Mouse (Mus musculus): ENCODE data around the gene Rela. TPM values are rescaled to one million over a fixed set of nuclear protein-coding genes. Genes with fewer than 3 reads are reported as not detected.

Gene Rela
- total and polyA plus RNA-seq, 3 experiments: 12.1 to 51.9 (median 21.0) TPM

DNA sequence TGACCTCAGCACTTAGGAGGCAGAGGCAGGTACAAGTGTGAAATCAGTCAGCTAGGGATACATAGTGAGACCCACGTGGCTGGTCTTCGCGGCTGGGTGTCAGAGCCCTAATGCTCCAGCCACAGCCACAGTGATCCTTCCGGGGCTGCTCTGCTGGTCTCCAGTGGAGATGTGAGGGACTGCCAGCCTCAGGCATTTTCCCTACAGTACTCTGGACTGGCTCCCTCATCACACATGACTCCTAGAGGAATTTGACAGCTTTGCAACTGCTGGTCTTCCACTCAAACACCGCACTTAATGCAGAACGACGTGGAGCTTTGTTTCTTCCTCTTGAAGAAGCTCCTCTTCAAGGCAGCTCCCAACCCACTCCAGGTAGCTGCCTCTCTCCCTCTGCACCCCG is 31.1 kb upstream of the Rela start:
- no peak overlapping the region for H3K9ac ChIP-seq (ENCODE audit: insufficient read depth, low read depth)
- H3K27me3 ChIP-seq (replicated peaks): no peaks in the 10 kb centered on the region
- dilution Hi-C loops (cut with MboI; ENCODE audit: extremely low pct_ligation_motif_present, extremely low pct_unique_long_range_greater_than_20kb, low sequenced_read_pairs) (no loop called here), in situ Hi-C loops (cut with MboI; ENCODE audit: low pct_ligation_motif_present, low pct_unique_long_range_greater_than_20kb, low sequenced_read_pairs) (no loop called here)
- no peaks in the 10 kb centered on the region for H3K9me3 ChIP-seq (replicated peaks; ENCODE audit: low read length)
- H3K79me2 ChIP-seq (replicated peaks; ENCODE audit: control insufficient read depth, extremely low read depth, insufficient read depth, poor library complexity, severe bottlenecking): peaks cover 14% of the 10 kb centered on the region
- H3K36me3 ChIP-seq (replicated peaks in 1 of 2; ENCODE audit: control insufficient read depth in 1 of 2, insufficient read depth in 1 of 2, low read length in 1 of 2): peaks cover 55 to 62% of the 10 kb centered on the region in 2 experiments
- DNase-seq (ENCODE audit: extremely low read depth): no peak
- no peak overlapping the region for H3K4me2 ChIP-seq (ENCODE audit: insufficient read depth, low read depth, poor library complexity, severe bottlenecking)
- H3K27ac ChIP-seq (ENCODE audit: insufficient read depth, low read depth): no peak overlapping the region
- TF ChIP-seq TCF12 (IDR thresholded peaks at IDR 0.05; ENCODE audit: low read depth, low read length): no peak
- H3K4me1 ChIP-seq (ENCODE audit: control insufficient read depth in 1 of 2, insufficient read depth in 2 of 2): peaks cover 14 to 45% of the 10 kb centered on the region in 2 experiments
- H3K4me3 ChIP-seq (replicated peaks in 1 of 3; ENCODE audit: low read depth in 2 of 3, low read length in 2 of 3, poor library complexity in 1 of 3): no peak overlapping the region

DNA sequence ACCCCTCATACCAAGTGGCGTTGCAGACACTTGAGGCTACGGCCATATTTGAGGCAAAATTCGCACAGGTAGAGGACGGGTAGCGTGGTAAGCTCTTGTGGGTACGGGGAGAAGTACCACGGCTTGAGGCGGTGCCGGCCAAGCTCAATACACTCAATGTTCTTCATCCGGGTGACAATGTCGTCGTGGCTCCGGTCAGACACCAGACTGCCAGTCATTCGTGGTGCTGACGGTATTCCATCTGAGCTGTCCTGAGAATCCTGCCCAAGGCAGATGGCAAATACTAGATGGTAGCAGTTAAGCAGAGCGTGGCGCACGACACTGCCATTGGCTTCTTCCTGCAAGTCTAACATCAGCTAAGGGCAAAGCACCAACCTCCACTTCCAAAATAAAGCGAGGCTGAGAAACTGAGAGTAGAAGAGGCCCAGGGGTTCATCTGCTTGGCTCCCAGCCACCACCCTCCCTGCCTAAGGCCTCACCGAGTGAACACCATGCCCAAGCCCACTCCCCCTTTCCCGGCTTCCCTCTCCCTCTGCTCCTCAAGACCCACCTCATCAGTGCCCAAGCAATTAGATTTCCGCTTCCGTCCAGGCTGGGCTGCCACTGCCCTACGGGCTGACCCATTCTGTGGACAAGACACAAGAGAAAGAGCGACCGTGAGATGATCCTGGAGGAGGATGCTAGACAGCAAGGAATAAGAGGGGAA is 29.4 kb upstream of the Rela start:
- in situ Hi-C loops (cut with MboI; ENCODE audit: low pct_ligation_motif_present, low pct_unique_long_range_greater_than_20kb, low sequenced_read_pairs) (no loop called here), dilution Hi-C loops (cut with MboI; ENCODE audit: extremely low pct_ligation_motif_present, extremely low pct_unique_long_range_greater_than_20kb, low sequenced_read_pairs) (no loop called here)
- H3K4me1 ChIP-seq (ENCODE audit: control insufficient read depth in 1 of 2, insufficient read depth in 2 of 2): peaks cover 14 to 36% of the 10 kb centered on the region in 2 experiments
- no peak overlapping the region for H3K4me3 ChIP-seq (replicated peaks in 1 of 3; ENCODE audit: low read depth in 2 of 3, low read length in 2 of 3, poor library complexity in 1 of 3)
- TF ChIP-seq ZNF384 (IDR thresholded peaks at IDR 0.05; ENCODE audit: low read depth, low read length) (no peak), CHD2 (IDR thresholded peaks at IDR 0.05; ENCODE audit: low read length) (no peak), ETS1 (conservative IDR thresholded peaks at IDR 0.05; ENCODE audit: low read depth, low read length) (no peak), POLR2A (IDR thresholded peaks at IDR 0.05; ENCODE audit: low read depth, low read length) (no peak), ZMIZ1 (IDR thresholded peaks at IDR 0.05; ENCODE audit: low read depth, low read length) (no peak), TBP (conservative IDR thresholded peaks at IDR 0.05; ENCODE audit: low read depth, low read length) (no peak), MYC (IDR thresholded peaks at IDR 0.05; ENCODE audit: low read depth, low read length) (no peak), TCF12 (IDR thresholded peaks at IDR 0.05; ENCODE audit: low read depth, low read length) (no peak), CTCF (conservative IDR thresholded peaks at IDR 0.05 in 1 of 2, IDR thresholded peaks at IDR 0.05 in 1 of 2; ENCODE audit: low read depth in 2 of 2, low read length in 2 of 2) (no peak), MAZ (IDR thresholded peaks at IDR 0.05; ENCODE audit: low read depth, low read length) (no peak), CHD1 (IDR thresholded peaks at IDR 0.05; ENCODE audit: low read depth, low read length) (no peak), HCFC1 (IDR thresholded peaks at IDR 0.05; ENCODE audit: low read depth, low read length) (no peak), MAFK (IDR thresholded peaks at IDR 0.05; ENCODE audit: insufficient replicate concordance, low read length) (no peak)
- no peaks in the 10 kb centered on the region for H3K27me3 ChIP-seq (replicated peaks)
- no peak for DNase-seq (ENCODE audit: extremely low read depth)
- no peak overlapping the region for H3K27ac ChIP-seq (ENCODE audit: insufficient read depth, low read depth)
- no peak overlapping the region for H3K4me2 ChIP-seq (ENCODE audit: insufficient read depth, low read depth, poor library complexity, severe bottlenecking)
- H3K79me2 ChIP-seq (replicated peaks; ENCODE audit: control insufficient read depth, extremely low read depth, insufficient read depth, poor library complexity, severe bottlenecking): peaks cover 4% of the 10 kb centered on the region; the same call in 1 of the 2 replicates
- no peak overlapping the region for H3K9ac ChIP-seq (ENCODE audit: insufficient read depth, low read depth)
- peaks cover 55 to 62% of the 10 kb centered on the region in 2 experiments for H3K36me3 ChIP-seq (replicated peaks in 1 of 2; ENCODE audit: control insufficient read depth in 1 of 2, insufficient read depth in 1 of 2, low read length in 1 of 2)
- H3K9me3 ChIP-seq (replicated peaks; ENCODE audit: low read length): no peaks in the 10 kb centered on the region

DNA sequence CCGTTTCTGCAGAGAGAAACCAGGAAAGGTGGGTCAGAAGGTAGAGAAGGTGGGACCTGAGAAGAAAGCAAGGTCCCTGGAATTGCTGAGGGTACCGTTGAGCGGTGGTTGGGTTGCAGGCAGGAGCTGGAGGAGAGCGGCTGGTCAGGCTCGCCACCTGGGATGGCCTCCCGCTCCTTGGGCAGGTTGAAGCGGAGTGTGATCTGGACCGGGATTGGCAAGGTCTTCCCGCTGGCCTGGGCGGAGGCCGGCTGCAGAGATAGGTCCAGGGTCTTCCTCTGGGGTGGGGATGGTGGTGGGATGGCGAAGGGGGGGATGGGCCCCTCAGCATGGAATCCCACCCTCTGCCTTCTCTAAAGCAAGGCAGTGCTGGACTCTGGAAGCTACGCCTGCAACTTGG is 28.6 kb upstream of the Rela start:
- H3K27ac ChIP-seq (ENCODE audit: insufficient read depth, low read depth): no peak overlapping the region
- no peak for DNase-seq (ENCODE audit: extremely low read depth)
- dilution Hi-C loops (cut with MboI; ENCODE audit: extremely low pct_ligation_motif_present, extremely low pct_unique_long_range_greater_than_20kb, low sequenced_read_pairs): no loop called here
- no peak for TF ChIP-seq MXI1 (IDR thresholded peaks at IDR 0.05; ENCODE audit: low read depth, low read length)
- no peak for TF ChIP-seq NELFE (IDR thresholded peaks at IDR 0.05; ENCODE audit: low read depth, low read length)
- no peak for TF ChIP-seq POLR2AphosphoS2 (IDR thresholded peaks at IDR 0.05; ENCODE audit: low read depth, low read length)
- no peak for TF ChIP-seq CTCF (conservative IDR thresholded peaks at IDR 0.05 in 1 of 2, IDR thresholded peaks at IDR 0.05 in 1 of 2; ENCODE audit: low read depth in 2 of 2, low read length in 2 of 2)
- no peak for TF ChIP-seq ETS1 (conservative IDR thresholded peaks at IDR 0.05; ENCODE audit: low read depth, low read length)
- TF ChIP-seq MAZ (IDR thresholded peaks at IDR 0.05; ENCODE audit: low read depth, low read length): no peak
- TF ChIP-seq UBTF (IDR thresholded peaks at IDR 0.05; ENCODE audit: low read depth, low read length): no peak
- TF ChIP-seq RCOR1 (conservative IDR thresholded peaks at IDR 0.05; ENCODE audit: low read depth, low read length): no peak
- no peak for TF ChIP-seq USF1 (IDR thresholded peaks at IDR 0.05; ENCODE audit: low read depth, low read length)
- TF ChIP-seq MEF2A (IDR thresholded peaks at IDR 0.05; ENCODE audit: borderline replicate concordance, low read depth, low read length): no peak
- no peak for TF ChIP-seq E2F4 (IDR thresholded peaks at IDR 0.05; ENCODE audit: insufficient replicate concordance, low read depth, low read length)
- no peak for TF ChIP-seq USF2 (conservative IDR thresholded peaks at IDR 0.05; ENCODE audit: low read depth, low read length)
- no peak for TF ChIP-seq ZMIZ1 (IDR thresholded peaks at IDR 0.05; ENCODE audit: low read depth, low read length)
- TF ChIP-seq ZC3H11A (IDR thresholded peaks at IDR 0.05; ENCODE audit: low read depth, low read length): no peak
- no peak for TF ChIP-seq BHLHE40 (IDR thresholded peaks at IDR 0.05; ENCODE audit: low read depth, low read length)
- no peak for TF ChIP-seq MYC (IDR thresholded peaks at IDR 0.05; ENCODE audit: low read depth, low read length)

More for the DNA sequence above, 28.6 kb upstream of the Rela start:
- peak overlapping the region; percentile 80; the same call in 1 of the 2 replicates for H3K9ac ChIP-seq (ENCODE audit: insufficient read depth, low read depth)
- in situ Hi-C loops (cut with MboI; ENCODE audit: low pct_ligation_motif_present, low pct_unique_long_range_greater_than_20kb, low sequenced_read_pairs): no loop called here
- H3K4me3 ChIP-seq (replicated peaks in 1 of 3; ENCODE audit: low read depth in 2 of 3, low read length in 2 of 3, poor library complexity in 1 of 3): peak overlapping the region in 1 of 3 experiments; percentile 71
- peak overlapping the region; percentile 39 for H3K4me2 ChIP-seq (ENCODE audit: insufficient read depth, low read depth, poor library complexity, severe bottlenecking)
- H3K36me3 ChIP-seq (replicated peaks in 1 of 2; ENCODE audit: control insufficient read depth in 1 of 2, insufficient read depth in 1 of 2, low read length in 1 of 2): peaks cover 48 to 54% of the 10 kb centered on the region in 2 experiments
- H3K79me2 ChIP-seq (replicated peaks; ENCODE audit: control insufficient read depth, extremely low read depth, insufficient read depth, poor library complexity, severe bottlenecking): peaks cover 2% of the 10 kb centered on the region; the same call in 1 of the 2 replicates
- no peaks in the 10 kb centered on the region for H3K9me3 ChIP-seq (replicated peaks; ENCODE audit: low read length)
- H3K4me1 ChIP-seq (ENCODE audit: control insufficient read depth in 1 of 2, insufficient read depth in 2 of 2): peaks cover 10 to 27% of the 10 kb centered on the region in 2 experiments
- H3K27me3 ChIP-seq (replicated peaks): no peaks in the 10 kb centered on the region

Data from CH12.LX (cell line).